Mouse (Mus musculus) natural killer cell, adult 2 months (primary cell): ENCODE measurements around the gene Ugt1a8.

Source experiments
- DNase-seq, 2 experiments: peaks; one replicate each; pipeline ENCODE4 v3.0.0; 2022; ENCODE audit warnings: low spot score in 2 of 2

Gene Ugt1a8

GRCm38 (mm10) chr1:88235894-88236415 is 148.3 kb downstream of the Ugt1a8 start:
- no peak for DNase-seq

- DNase-seq = no peak
These were observed 149.7 kb downstream of the Ugt1a8 start for GRCm38 (mm10) chr1:88237311-88237710.

- DNase-seq = no peak
These were observed 151.2 kb downstream of the Ugt1a8 start for GRCm38 (mm10) chr1:88238771-88239170.

GRCm38 (mm10) chr1:88240072-88240471 is 152.5 kb downstream of the Ugt1a8 start:
- DNase-seq = no peak

- DNase-seq = no peak
These were observed 153.0 kb downstream of the Ugt1a8 start for GRCm38 (mm10) chr1:88240579-88240978.

- DNase-seq = no peak
These were observed 156.2 kb downstream of the Ugt1a8 start for GRCm38 (mm10) chr1:88243861-88244260.

- DNase-seq = no peak
These were observed 158.3 kb downstream of the Ugt1a8 start for GRCm38 (mm10) chr1:88245881-88246280.

- no peak for DNase-seq
These were observed 158.8 kb downstream of the Ugt1a8 start for GRCm38 (mm10) chr1:88246386-88246785.

- no peak for DNase-seq
These were observed 160.0 kb downstream of the Ugt1a8 start for GRCm38 (mm10) chr1:88247660-88248059.

- DNase-seq = no peak
These were observed 161.0 kb downstream of the Ugt1a8 start for GRCm38 (mm10) chr1:88248658-88249057.

- DNase-seq = no peak
These were observed 162.0 kb downstream of the Ugt1a8 start for GRCm38 (mm10) chr1:88249596-88249995.

- DNase-seq = no peak
These were observed 162.4 kb downstream of the Ugt1a8 start for GRCm38 (mm10) chr1:88250023-88250422.

GRCm38 (mm10) chr1:88253106-88253505 is 165.5 kb downstream of the Ugt1a8 start:
- no peak for DNase-seq

- no peak for DNase-seq
These were observed 165.9 kb downstream of the Ugt1a8 start for GRCm38 (mm10) chr1:88253540-88253939.

- no peak for DNase-seq
These were observed 167.3 kb downstream of the Ugt1a8 start for GRCm38 (mm10) chr1:88254793-88255465.

GRCm38 (mm10) chr1:88255466-88255857 is 167.8 kb downstream of the Ugt1a8 start:
- DNase-seq = no peak

- DNase-seq = no peak
These were observed 168.6 kb downstream of the Ugt1a8 start for GRCm38 (mm10) chr1:88255989-88256754.

- no peak for DNase-seq
These were observed 169.5 kb downstream of the Ugt1a8 start for GRCm38 (mm10) chr1:88256886-88257663.

- no peak for DNase-seq
These were observed 170.1 kb downstream of the Ugt1a8 start for GRCm38 (mm10) chr1:88257681-88258080.

- no peak for DNase-seq
These were observed 170.7 kb downstream of the Ugt1a8 start for GRCm38 (mm10) chr1:88258361-88258760.

- no peak for DNase-seq
These were observed 171.4 kb downstream of the Ugt1a8 start for GRCm38 (mm10) chr1:88258881-88259642.

- DNase-seq = no peak
These were observed 172.0 kb downstream of the Ugt1a8 start for GRCm38 (mm10) chr1:88259643-88260024.
